Mouse (Mus musculus) T-helper 17 cell (primary cell): ENCODE results near the gene Nfib.

Experiments
- in situ Hi-C, 2 experiments: fragments of 300-600 bp; cut with MboI, MseI; formaldehyde crosslinking; loops; 1 replicate in 1 of 2; 2 replicates in 1 of 2; pipeline ENCODE4 v1.15.1; 2025; ENCODE audit warnings: high pct_unique_total_duplicates in 2 of 2

The Nfib gene

GRCm38 (mm10) chr4:82399406-82400380 is 305.9 kb downstream of the Nfib start:
- in situ Hi-C loops: no loop called here

- in situ Hi-C loops: no loop called here
These were observed 307.3 kb downstream of the Nfib start for GRCm38 (mm10) chr4:82398282-82398681.

DNA sequence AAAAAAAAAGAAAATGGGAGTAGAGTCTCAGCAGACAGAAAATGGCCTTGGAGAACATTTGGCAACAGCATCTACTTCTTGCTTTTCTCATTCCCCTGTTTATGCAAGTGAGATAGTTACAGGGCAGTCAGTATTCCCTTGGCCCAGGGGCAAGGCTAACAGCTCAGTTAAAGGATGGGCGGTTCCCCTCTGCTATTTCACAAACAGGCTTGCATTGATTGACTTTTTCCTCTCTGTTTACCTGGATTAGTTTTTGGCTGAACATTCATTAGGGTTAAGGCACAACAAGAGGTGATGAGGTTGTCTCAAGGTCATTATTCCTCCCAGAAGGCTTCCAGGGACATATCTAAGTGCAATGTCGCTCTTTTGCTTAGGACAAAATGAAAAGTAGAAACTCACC is 308.7 kb downstream of the Nfib start:
- in situ Hi-C loops: no loop called here

DNA sequence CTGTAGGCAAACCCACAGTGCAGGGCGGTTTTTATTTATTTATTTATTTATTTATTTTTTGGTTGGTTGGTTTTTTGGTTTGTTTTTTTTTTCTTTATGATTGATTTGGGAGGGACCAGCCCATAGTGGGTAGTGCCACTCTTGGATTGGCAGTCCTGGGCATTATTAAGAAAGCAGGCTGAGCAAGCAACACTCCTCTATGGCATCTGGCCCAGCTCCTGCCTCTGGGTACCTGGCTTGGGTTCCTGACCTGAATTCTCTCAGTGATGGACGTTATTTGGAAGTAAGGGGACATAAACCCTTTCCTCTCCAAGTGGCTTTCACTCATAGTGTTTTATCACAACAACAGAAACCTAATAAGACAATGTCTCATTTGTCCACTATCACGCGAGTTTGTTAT is 309.5 kb downstream of the Nfib start:
- in situ Hi-C loops: no loop called here

- in situ Hi-C loops: no loop called here
These were observed 311.2 kb downstream of the Nfib start for GRCm38 (mm10) chr4:82394346-82394745.

DNA sequence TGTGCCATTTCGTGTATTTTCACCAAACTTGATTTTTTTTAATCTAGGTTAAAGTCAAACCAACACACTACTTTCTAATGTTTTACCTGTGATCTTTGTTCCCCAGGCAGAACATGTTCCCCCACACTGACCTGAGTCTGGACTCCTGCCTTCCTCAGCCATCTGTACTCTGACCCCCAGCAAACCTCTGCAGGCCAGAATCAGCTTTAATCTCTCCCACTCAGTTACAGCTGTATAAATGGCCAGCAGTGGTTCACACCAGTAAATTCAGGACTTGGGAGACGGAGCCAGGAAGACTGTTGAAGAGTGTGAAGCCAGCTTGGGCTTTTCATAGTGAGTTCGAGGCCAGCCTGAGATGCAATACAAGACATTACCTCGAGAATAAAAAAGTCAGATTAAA is 312.5 kb downstream of the Nfib start:
- in situ Hi-C loops: no loop called here

DNA sequence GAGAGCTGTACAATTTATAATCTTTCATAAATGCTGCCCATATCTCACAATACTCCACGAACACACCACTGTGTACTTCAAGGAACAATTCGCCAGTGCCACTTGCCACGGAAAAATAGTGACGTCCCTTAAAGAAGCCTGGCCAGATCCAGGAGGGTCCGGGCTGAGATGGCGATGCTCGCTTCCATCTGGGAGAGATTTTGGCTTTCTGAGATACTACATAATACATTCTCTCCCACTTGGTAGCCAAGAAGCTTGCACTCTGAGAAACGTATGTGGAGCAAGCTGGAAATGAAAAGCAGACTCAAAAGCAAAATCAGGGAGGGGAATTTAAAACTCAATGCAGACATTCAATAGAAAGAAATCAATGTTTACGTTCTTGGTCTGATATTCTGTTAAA is 313.1 kb downstream of the Nfib start:
- in situ Hi-C loops: no loop called here

GRCm38 (mm10) chr4:82391726-82392472 is 313.7 kb downstream of the Nfib start:
- in situ Hi-C loops: no loop called here

- in situ Hi-C loops: no loop called here
These were observed 315.0 kb downstream of the Nfib start for GRCm38 (mm10) chr4:82390545-82390944.

- in situ Hi-C loops: no loop called here
These were observed 315.7 kb downstream of the Nfib start for GRCm38 (mm10) chr4:82389876-82390275.

GRCm38 (mm10) chr4:82387620-82388019 is 317.9 kb downstream of the Nfib start:
- in situ Hi-C loops: no loop called here

DNA sequence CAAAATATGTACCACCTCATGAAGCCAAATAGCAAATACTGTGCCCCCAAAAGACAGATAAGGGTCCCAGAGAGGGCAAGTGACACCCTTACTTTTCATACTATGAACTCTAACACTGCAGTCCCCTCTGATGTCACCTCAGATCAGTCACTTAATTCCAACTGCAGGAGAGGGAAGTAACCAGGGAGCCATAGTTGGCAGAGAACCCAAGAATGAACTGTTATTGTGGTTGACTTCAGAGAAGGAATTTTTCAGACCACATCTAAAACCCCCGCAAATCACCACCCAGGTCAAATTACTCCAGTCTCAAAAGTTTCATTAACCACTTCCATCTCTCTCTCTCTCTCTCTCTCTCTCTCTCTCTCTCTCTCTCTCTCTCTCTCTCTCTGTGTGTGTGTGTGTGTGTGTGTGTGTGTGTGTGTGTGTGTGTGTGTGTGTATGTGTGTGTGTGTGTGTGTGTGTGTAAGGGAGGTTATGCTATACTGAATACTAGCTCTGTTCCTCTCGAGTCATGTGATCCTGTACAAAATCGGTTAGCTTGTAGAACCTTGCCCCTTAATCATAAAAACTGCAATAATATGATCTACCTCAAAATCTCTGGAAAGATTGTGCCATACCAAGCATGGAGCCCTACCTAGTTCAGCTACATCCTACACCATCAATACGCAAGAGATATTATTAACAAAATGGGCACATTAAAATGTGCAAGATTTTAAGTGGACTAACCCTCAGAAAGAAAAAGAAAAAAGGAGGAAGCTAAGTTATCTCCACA is 319.1 kb downstream of the Nfib start:
- in situ Hi-C loops: no loop called here

- in situ Hi-C loops: no loop called here
These were observed 319.9 kb downstream of the Nfib start for GRCm38 (mm10) chr4:82385638-82386037.

DNA sequence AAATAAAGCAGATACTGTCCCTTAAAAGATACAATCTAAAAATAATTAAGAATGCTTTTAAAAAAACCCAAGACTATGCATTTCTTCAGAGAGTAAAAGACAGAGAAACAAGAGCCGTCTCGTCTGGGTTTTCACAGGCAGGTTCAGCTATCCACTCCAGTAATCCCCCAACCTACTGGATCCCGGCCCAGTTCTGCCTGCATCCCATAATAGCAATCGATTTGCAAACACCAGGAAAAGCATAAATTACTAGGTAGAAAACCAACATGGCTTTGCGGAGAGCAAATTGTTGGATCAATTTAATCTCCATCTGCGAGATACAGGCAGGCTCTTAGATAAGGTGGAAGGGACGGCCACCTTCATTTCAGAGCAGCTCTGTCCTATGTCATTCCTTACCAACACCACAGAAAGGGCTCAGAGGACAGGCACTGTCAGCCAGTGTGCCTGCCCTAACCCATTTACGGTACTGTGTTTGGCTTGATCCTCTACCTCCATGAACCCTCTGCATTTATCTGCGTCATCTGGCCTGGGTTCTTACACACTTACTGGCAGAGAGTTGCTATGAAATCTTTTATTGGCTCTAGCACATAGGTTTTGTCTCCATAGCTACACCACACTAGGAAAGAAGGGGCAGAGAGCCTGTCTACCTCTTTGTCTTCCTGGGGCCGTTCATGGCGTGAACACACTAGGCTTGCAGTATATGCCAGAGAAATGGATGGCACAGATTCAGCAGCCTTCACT is 321.4 kb downstream of the Nfib start:
- in situ Hi-C loops: no loop called here

- in situ Hi-C loops: no loop called here
These were observed 322.2 kb downstream of the Nfib start for GRCm38 (mm10) chr4:82383346-82383745.

GRCm38 (mm10) chr4:82381786-82382185 is 323.8 kb downstream of the Nfib start:
- in situ Hi-C loops: no loop called here

GRCm38 (mm10) chr4:82380578-82380977 is 325.0 kb downstream of the Nfib start:
- in situ Hi-C loops: no loop called here

DNA sequence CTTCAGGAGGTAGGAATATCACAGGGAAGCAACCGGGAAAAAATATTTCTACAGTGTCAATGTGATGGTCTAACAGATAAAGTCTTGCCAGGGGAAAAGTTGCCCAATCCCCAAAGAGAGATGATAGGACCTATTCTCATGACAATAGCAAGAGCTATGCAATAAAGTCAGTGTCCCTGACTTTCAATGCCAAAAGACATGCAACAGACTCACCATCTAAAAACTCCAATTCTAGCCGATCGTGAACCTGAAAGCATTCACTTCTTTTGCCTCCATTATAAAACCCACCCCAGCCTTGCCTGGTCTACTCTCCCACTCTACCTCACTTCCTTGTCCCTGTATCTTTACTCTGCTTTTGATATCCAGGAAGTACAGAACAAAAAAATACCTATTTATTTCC is 327.5 kb downstream of the Nfib start:
- in situ Hi-C loops: no loop called here

DNA sequence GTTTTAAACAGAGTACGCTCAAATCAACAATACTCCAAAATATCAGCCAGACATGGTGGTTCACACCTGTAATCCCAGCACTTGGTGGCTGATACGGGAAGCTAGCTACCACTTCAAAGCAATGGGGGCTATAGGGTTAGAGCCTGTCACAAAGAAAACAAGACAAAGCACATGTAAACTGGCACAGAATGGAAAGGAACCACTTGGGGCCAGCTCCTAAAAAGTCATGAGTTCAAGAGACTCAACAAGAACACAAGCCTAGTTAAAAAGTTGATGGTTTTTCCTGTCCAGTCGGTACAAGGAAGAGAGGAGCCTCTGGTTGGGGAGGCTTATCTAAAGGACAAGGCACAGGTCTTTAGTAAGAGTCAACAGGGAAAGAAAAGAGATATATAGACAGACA is 327.9 kb downstream of the Nfib start:
- in situ Hi-C loops: no loop called here

DNA sequence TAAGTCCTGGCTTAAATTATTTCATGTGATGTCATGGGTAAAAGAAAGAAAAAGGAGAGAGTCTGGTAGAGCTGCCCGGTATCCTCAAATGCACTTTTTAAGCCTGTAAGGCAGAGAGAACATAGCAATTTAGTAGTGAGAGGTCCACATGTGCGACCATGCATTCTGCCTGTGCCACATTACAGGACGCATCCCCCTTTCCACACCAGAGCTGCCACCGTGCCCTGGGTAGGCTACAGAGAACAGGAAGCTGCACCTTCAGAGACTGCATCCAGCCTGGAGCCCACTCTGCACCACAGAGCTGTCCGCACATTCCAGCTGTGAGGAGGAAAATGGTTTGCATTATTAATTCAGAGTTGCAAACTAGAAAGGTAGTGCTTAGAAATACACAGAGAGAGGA is 331.0 kb downstream of the Nfib start:
- in situ Hi-C loops: no loop called here

GRCm38 (mm10) chr4:82372217-82372616 is 333.3 kb downstream of the Nfib start:
- in situ Hi-C loops: no loop called here
